Comparison of ENCODE assay signal across 8 mouse cellular contexts in the genomic region with DNA sequence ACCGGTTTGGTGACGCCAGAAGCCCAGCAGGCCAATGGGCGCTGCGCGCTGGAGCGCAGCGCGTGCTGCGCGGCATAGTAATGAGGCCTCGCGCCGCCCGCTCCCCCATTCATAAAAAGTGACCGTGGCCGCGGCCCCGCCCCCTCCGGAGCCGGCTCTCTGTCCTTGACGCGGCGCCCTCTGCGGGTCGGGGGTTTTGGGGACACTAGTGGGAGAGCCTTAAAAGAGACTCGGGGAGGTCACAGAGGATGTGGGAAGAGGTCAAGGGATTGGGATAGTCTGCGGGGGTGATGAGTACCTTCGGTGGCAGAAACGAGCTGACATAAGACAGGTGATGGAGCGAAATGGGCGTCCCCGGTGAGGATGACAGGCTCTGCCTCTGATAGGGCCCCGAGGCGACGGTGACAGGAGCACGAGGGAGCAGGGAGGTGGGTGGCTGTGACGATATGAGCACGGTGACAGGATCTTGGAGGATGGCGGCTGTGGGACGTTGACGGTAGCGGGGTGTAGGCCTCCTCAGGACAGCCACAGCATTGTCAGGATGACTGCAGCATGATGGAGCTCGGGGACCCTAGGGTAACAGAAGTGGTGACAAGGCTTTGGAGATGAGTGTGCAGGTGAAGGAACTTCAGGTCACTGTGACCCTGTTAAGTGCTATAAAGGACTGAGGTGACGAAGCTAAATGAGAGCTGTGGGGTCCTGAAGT. TPM values are rescaled to one million over a fixed set of nuclear protein-coding genes. Genes with fewer than 3 reads are reported as not detected.
DNase-seq lines count a peak whose midpoint lies in the region; ATAC-seq and TF ChIP-seq lines count a peak whose summit lies in the region.

No protein-coding gene starts in this region.

- H3K4me1 ChIP-seq in forebrain, embryonic 16.5 days (replicated peaks; ENCODE audit: control insufficient read depth, insufficient read depth, low read length) = peaks cover 14% of the 10 kb centered on the region
- peaks cover 6% of the 10 kb centered on the region for H3K4me1 ChIP-seq in lung, adult 2 months (ENCODE audit: control insufficient read depth, insufficient read depth, low read length)
- peaks cover 19% of the 10 kb centered on the region for H3K4me1 ChIP-seq in thymus, adult 2 months (replicated peaks; ENCODE audit: control insufficient read depth, insufficient read depth, low read length)

- H3K4me3 ChIP-seq in forebrain, embryonic 16.5 days (replicated peaks; ENCODE audit: low read length) = peak overlapping the region; percentile 64
- H3K4me3 ChIP-seq in layer of hippocampus, adult 2 months = peak overlapping the region; percentile 77
- no peak overlapping the region for H3K4me3 ChIP-seq in lung, adult 2 months (replicated peaks; ENCODE audit: extremely low read depth, low read depth, low read length)
- H3K4me3 ChIP-seq in thymus, adult 2 months (ENCODE audit: control insufficient read depth, insufficient read depth, low read length) = peak overlapping the region; percentile 41

- intact Hi-C loops in heart, postnatal 36 days (cut with DNase I) = loop anchor here (2.0 kb wide), 1 partner anchor 204 kb away; no protein-coding TSS in a partner anchor

- TF ChIP-seq POLR2A in lung, adult 2 months (IDR thresholded peaks at IDR 0.05; ENCODE audit: borderline replicate concordance, extremely low read depth, low read depth, low read length) = no peak
- no peak for TF ChIP-seq POLR2A in thymus, adult 2 months (IDR thresholded peaks at IDR 0.05; ENCODE audit: control insufficient read depth, extremely low read depth, insufficient read depth, low read length, poor library complexity)

- H3K9ac ChIP-seq in forebrain, embryonic 16.5 days (replicated peaks; ENCODE audit: low read depth, low read length) = peak overlapping the region; percentile 64

- DNase-seq in ES-CJ7 (ENCODE audit: low read depth, low spot score) = peak; percentile 72
- DNase-seq in cerebellum, adult 18-20 months = peak; percentile 84 to 87
- peak; percentile 80 to 83 for DNase-seq in heart, postnatal 36 days
- peak; percentile 70 to 79 for DNase-seq in layer of hippocampus, adult 2 months (ENCODE audit: low spot score in 2 of 2)
- DNase-seq in lung, adult 2 months = peak; percentile 80
- DNase-seq in thymus, adult 2 months = peak; percentile 61

- H3K4me2 ChIP-seq in forebrain, embryonic 16.5 days (ENCODE audit: low read length) = peak overlapping the region; percentile 87

- peaks cover 6% of the 10 kb centered on the region; the same call in 1 of the 2 replicates for H3K27me3 ChIP-seq in forebrain, embryonic 16.5 days (replicated peaks; ENCODE audit: control insufficient read depth, insufficient read depth, low read length)
- no peaks in the 10 kb centered on the region for H3K27me3 ChIP-seq in thymus, adult 2 months (ENCODE audit: control insufficient read depth, insufficient read depth, low read length)

- peak; percentile 61 for TF ChIP-seq CTCF in layer of hippocampus, adult 2 months (conservative IDR thresholded peaks at IDR 0.05)
- no peak for TF ChIP-seq CTCF in lung, adult 2 months (IDR thresholded peaks at IDR 0.05; ENCODE audit: insufficient read depth, low read length)
- 0 out of 2 replicates have a peak, but pooled peaks have one; percentile 36 for TF ChIP-seq CTCF in thymus, adult 2 months (IDR thresholded peaks at IDR 0.05; ENCODE audit: borderline replicate concordance, control insufficient read depth, extremely low read depth, insufficient read depth, low read length, poor library complexity)

- no peaks in the 10 kb centered on the region for H3K36me3 ChIP-seq in forebrain, embryonic 16.5 days (ENCODE audit: control insufficient read depth, insufficient read depth)
- H3K36me3 ChIP-seq in thymus, adult 2 months (ENCODE audit: control insufficient read depth, insufficient read depth, low read length) = no peaks in the 10 kb centered on the region

- no peaks in the 10 kb centered on the region for H3K9me3 ChIP-seq in forebrain, embryonic 16.5 days (ENCODE audit: control insufficient read depth, low read length)

- H3K27ac ChIP-seq in forebrain, embryonic 16.5 days (ENCODE audit: low read length) = no peak overlapping the region
- H3K27ac ChIP-seq in layer of hippocampus, adult 2 months = peak overlapping the region; percentile 80
- no peak overlapping the region for H3K27ac ChIP-seq in thymus, adult 2 months (ENCODE audit: control insufficient read depth, insufficient read depth, low read length)

- peak; percentile 89 for ATAC-seq in forebrain, embryonic 16.5 days
- ATAC-seq in neutrophil, adult 5-6 weeks (ENCODE audit: extremely low read depth, insufficient number of reproducible peaks, low FRiP score, poor library complexity, severe bottlenecking) = peak; percentile 28; the same call in 1 of the 2 replicates

- 1% methylated on average over 41 of the region's 44 CpGs for WGBS in forebrain, embryonic 16.5 days
- WGBS in lung, adult 2 months = 2% methylated on average over 44 of the region's 44 CpGs
- 4% methylated on average over 44 of the region's 44 CpGs for WGBS in thymus, adult 2 months

RNA-seq across cellular contexts. Expression of a gene that starts 0.4 kb away (rescaled TPM):
- 0.57 and 1.4 TPM in 2 replicates for polyA plus RNA-seq in forebrain, embryonic 16.5 days (2015; fragmentation: Nextera tagmentation; extraction: Ambion mirVana)
- total RNA-seq in heart, postnatal 36 days (2021) = under 1 TPM in 1 of 2 experiments, not detected in 1; 0.16 TPM
- total RNA-seq in layer of hippocampus, adult 2 months (2021) = 1 to 10 TPM; 5.0 to 5.3 TPM
- polyA plus RNA-seq in lung, adult 2 months (2012; rRNA removed) = 0.18 and 0.60 TPM in 2 replicates
- not detected in 2 replicates for total RNA-seq in neutrophil, adult 5-6 weeks (2017)
- polyA plus RNA-seq in thymus, adult 2 months (2012; rRNA removed) = 0.15 TPM in 1 of 2 replicates, not detected in the other

RNA-seq across cellular contexts. Expression of a gene that starts 0.8 kb away (rescaled TPM):
- 0.88 and 1.1 TPM in 2 replicates for polyA plus RNA-seq in forebrain, embryonic 16.5 days (2015; fragmentation: Nextera tagmentation; extraction: Ambion mirVana)
- total RNA-seq in heart, postnatal 36 days (2021) = under 1 TPM in 1 of 2 experiments, not detected in 1; 0.51 TPM
- 1 to 10 TPM; 2.3 to 4.2 TPM for total RNA-seq in layer of hippocampus, adult 2 months (2021)
- polyA plus RNA-seq in lung, adult 2 months (2012; rRNA removed) = 2.8 and 4.3 TPM in 2 replicates
- total RNA-seq in neutrophil, adult 5-6 weeks (2017) = 2.9 TPM in 1 of 2 replicates, not detected in the other
- polyA plus RNA-seq in thymus, adult 2 months (2012; rRNA removed) = 0.90 and 1.1 TPM in 2 replicates

RNA-seq across cellular contexts. Expression of a gene that starts 27.9 kb away (rescaled TPM):
- 2.1 and 2.3 TPM in 2 replicates for polyA plus RNA-seq in forebrain, embryonic 16.5 days (2015; fragmentation: Nextera tagmentation; extraction: Ambion mirVana)
- total RNA-seq in heart, postnatal 36 days (2021) = 10 to 100 TPM; 15.5 to 20.1 TPM
- 10 to 100 TPM in 1 of 2 experiments, 1 to 10 TPM in 1; 5.8 to 10.5 TPM for total RNA-seq in layer of hippocampus, adult 2 months (2021)
- polyA plus RNA-seq in lung, adult 2 months (2012; rRNA removed) = 27.9 and 38.2 TPM in 2 replicates
- total RNA-seq in neutrophil, adult 5-6 weeks (2017) = 1.0 and 2.9 TPM in 2 replicates
- polyA plus RNA-seq in thymus, adult 2 months (2012; rRNA removed) = 2.8 and 4.6 TPM in 2 replicates

RNA-seq across cellular contexts. Expression of a gene that starts 50.2 kb away (rescaled TPM):
- polyA plus RNA-seq in forebrain, embryonic 16.5 days (2015; fragmentation: Nextera tagmentation; extraction: Ambion mirVana) = 0.47 and 0.52 TPM in 2 replicates
- 1 to 10 TPM in 1 of 2 experiments, under 1 TPM in 1; 0.50 to 1.5 TPM for total RNA-seq in heart, postnatal 36 days (2021)
- under 1 TPM; 0.20 to 0.34 TPM for total RNA-seq in layer of hippocampus, adult 2 months (2021)
- polyA plus RNA-seq in lung, adult 2 months (2012; rRNA removed) = 7.4 and 23.0 TPM in 2 replicates
- 2.9 and 5.0 TPM in 2 replicates for total RNA-seq in neutrophil, adult 5-6 weeks (2017)
- polyA plus RNA-seq in thymus, adult 2 months (2012; rRNA removed) = 39.7 and 45.2 TPM in 2 replicates
